Mouse (Mus musculus) midbrain, embryonic 15.5 days (tissue): ENCODE measurements at regions not wholly inside any gene's neighbourhood (a gene's known extent, or its start where the extent isn't known, plus 50 kb on each side); places are given as distances from the start of the nearest gene placed in this dataset.
A peak's percentile ranks its signal among the peaks of the same experiment; 100 is the strongest.

Source experiments
- ATAC-seq: fragments of 200-750 bp; cut with Nextera tagmentation; replicated peaks from 2 replicates; pipeline ENCODE4 v1.8.0; 2017; ENCODE audit warnings: moderate TSS enrichment
- H3K27ac ChIP-seq: fragments of 300-500 bp; sonication (generic); 2 replicates; pipeline ENCODE4 v1.5.1; 2015; ENCODE audit warnings: mild to moderate bottlenecking, inconsistent platforms
- H3K27me3 ChIP-seq: fragments of 300-500 bp; sonication (generic); replicated peaks from 2 replicates; pipeline ENCODE4 v1.6.1; 2015; ENCODE audit warnings: inconsistent platforms
- H3K36me3 ChIP-seq: fragments of 300-500 bp; sonication (generic); replicated peaks from 2 replicates; pipeline ENCODE4 v1.6.1; 2015; ENCODE audit warnings: inconsistent platforms
- H3K4me1 ChIP-seq: fragments of 300-500 bp; sonication (generic); 2 replicates; pipeline ENCODE4 v1.6.1; 2015; ENCODE audit warnings: inconsistent platforms
- H3K4me2 ChIP-seq: fragments of 300-500 bp; sonication (generic); 2 replicates; pipeline ENCODE4 v1.6.1; 2015; ENCODE audit warnings: inconsistent platforms, mild to moderate bottlenecking, moderate library complexity
- H3K4me3 ChIP-seq: fragments of 300-500 bp; sonication (generic); 2 replicates; pipeline ENCODE4 v1.5.1; 2015; ENCODE audit warnings: mild to moderate bottlenecking, inconsistent platforms
- H3K9ac ChIP-seq: fragments of 300-500 bp; sonication (generic); 2 replicates; pipeline ENCODE4 v1.6.1; 2015; ENCODE audit warnings: mild to moderate bottlenecking, inconsistent platforms
- H3K9me3 ChIP-seq: fragments of 300-500 bp; sonication (generic); 2 replicates; pipeline ENCODE4 v1.6.1; 2016; ENCODE audit warnings: inconsistent platforms
- WGBS: fragments of 180-500 bp; shearing (Covaris S2); methylation state at CpG from one replicate; pipeline ENCODE4 v1.1.7; 2015; ENCODE audit warnings: mixed read lengths; 5-methylcytosine and 5-hydroxymethylcytosine counted together

DNA sequence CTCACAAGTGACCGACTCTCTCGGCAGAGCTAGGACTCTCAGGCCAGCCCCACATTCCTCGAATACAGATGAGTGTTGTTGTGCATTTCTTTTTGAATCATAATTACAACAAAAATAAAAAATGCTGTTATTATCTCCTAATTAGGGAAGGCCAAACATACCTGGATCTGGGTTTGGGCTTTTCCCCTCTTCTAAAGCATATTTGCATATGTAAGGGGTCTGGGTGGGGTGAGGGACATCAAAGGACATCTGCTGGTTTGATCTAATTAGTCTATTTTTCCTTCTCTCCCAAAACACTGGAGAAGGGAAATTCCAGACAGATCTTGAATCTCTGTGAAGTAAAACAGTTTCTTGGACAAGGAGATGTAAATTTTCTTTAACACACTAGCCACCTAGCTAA is 85.3 kb downstream of the Tfap2a start:
- ATAC-seq = no peak

DNA sequence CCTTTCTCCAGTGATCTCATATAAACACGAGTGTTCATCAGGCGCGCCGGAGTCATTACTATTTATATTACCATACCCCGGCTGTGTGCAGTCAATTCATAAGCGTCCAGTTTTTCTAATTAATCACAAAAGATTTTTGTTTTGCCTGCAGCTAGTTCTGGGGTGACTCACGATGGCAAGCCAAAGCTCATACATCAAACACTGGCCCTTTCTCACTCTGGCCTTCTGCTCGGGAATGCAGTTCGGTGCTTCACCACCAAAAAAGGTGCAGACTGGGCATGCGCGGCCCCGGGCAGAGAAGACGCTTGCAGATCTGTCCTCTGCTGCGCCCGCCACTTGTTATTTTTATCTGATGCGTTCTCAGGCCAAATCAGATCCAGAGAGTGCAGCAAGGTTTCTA is 87.1 kb downstream of the Tfap2a start:
- no peak overlapping the region for H3K4me3 ChIP-seq
- no peaks in the 10 kb centered on the region for H3K9me3 ChIP-seq
- H3K27ac ChIP-seq = no peak overlapping the region
- H3K4me2 ChIP-seq = no peak overlapping the region
- H3K4me1 ChIP-seq = peaks cover 16% of the 10 kb centered on the region; the same call in 1 of the 2 replicates
- no peak overlapping the region for H3K9ac ChIP-seq
- peak; percentile 75 for ATAC-seq
- no peaks in the 10 kb centered on the region for H3K36me3 ChIP-seq
- H3K27me3 ChIP-seq = 0 out of 2 replicates have a peak, but pooled peaks cover 2% of the 10 kb centered on the region
- whole genome bisulfite sequencing = 45% methylated on average over 16 of the region's 16 CpGs

More for the DNA sequence above, 85.3 kb downstream of the Tfap2a start:
- no peak overlapping the region for H3K9ac ChIP-seq
- H3K4me2 ChIP-seq = no peak overlapping the region
- peaks cover 16% of the 10 kb centered on the region; the same call in 1 of the 2 replicates for H3K4me1 ChIP-seq
- no peaks in the 10 kb centered on the region for H3K36me3 ChIP-seq
- H3K27ac ChIP-seq = no peak overlapping the region
- no peak overlapping the region for H3K4me3 ChIP-seq
- WGBS = 71% methylated on average over 3 of the region's 3 CpGs
- H3K27me3 ChIP-seq = 0 out of 2 replicates have a peak, but pooled peaks cover 2% of the 10 kb centered on the region
- no peaks in the 10 kb centered on the region for H3K9me3 ChIP-seq

DNA sequence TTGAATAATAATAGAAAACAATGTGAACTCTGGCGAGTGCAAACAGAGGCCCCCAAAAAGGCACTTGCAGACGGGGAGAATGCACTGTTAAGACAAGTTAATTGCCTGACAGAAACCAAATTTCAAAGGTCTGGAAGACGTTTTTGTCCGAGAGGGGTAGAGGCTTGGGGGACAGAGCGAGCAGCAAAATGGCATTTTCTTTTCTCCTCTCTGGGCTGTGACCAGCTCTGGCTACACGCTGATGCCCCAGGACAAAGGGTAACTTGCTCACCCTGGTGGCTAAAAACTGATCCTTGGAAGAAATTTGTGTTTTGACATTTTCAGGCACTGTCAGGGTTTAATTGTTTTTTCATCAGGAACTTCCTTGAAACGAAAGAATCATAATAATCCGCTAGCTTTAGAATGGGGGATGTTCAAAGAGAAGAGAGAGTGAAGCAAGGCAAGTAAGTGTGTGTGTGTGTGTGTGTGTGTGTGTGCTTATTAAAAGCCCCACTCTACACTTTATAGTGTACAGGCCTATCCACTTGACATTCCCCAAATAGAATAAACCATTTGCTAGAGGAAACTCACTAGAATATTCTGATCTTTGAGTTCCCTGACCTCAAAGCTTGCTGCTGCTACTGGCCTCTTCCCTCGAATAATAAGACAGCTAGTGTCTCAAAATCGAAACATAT is 88.0 kb downstream of the Tfap2a start:
- WGBS = 18% methylated on average over 10 of the region's 10 CpGs

DNA sequence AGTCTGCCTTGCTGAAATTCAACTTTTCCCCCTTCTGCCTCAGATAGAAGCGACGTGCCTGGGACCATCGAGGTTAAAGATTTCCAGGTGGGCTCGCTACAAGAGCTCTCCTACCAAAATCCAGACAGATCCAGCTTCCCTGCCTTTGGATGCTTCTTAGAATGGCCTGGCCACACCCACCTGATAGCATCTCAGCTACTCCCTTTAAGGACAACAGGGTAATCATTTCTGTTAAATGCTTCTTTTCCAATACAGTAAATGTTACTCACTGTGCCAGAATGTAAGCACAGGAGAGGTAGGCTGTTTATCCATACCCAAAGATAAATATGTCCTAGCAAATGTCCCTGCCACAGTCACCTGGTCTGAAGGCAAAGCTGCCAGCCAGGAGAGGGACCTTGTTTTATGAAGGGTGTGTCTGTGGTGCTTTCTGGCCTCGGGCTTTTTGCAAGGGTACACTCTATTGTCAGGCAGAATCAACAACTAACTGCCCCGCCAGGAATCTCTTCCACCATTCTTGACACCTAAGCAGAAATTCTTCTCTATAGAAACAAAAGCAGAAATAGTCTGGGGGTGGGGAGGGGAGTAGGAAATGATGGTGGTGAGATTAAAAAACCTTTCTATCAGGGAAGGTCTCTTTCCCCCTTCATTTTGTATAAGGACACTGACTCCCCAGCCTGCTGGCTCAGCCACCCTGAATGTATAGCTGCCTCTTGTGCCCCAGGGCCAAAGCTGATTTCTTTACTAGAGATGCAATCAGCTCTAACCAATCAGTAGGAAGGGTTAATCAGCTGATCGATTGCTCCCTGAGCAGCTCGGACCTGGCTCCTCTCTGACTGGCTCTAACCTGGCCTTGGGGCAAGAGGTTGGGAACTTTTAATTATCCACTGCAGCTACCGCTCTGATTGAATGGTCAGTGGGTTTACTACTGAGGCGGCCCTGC is 88.8 kb downstream of the Tfap2a start:
- H3K27ac ChIP-seq = no peak overlapping the region
- 0 out of 2 replicates have a peak, but pooled peaks cover 2% of the 10 kb centered on the region for H3K27me3 ChIP-seq
- H3K9ac ChIP-seq = no peak overlapping the region
- H3K4me2 ChIP-seq = peak overlapping the region; percentile 20; the same call in 1 of the 2 replicates
- no peaks in the 10 kb centered on the region for H3K9me3 ChIP-seq
- peaks cover 16% of the 10 kb centered on the region; the same call in 1 of the 2 replicates for H3K4me1 ChIP-seq
- 36% methylated on average over 10 of the region's 10 CpGs for WGBS
- ATAC-seq = 0 out of 2 replicates have a peak, but pooled peaks have one; percentile 41
- no peak overlapping the region for H3K4me3 ChIP-seq
- H3K36me3 ChIP-seq = no peaks in the 10 kb centered on the region

More for the DNA sequence above, 88.0 kb downstream of the Tfap2a start:
- ATAC-seq = 0 out of 2 replicates have a peak, but pooled peaks have one; percentile 57
- Histone ChIP-seq H3K4me3 (no peak overlapping the region), H3K27ac (no peak overlapping the region), H3K9ac (no peak overlapping the region), H3K27me3 (0 out of 2 replicates have a peak, but pooled peaks cover 2% of the 10 kb centered on the region), H3K36me3 (no peaks in the 10 kb centered on the region), H3K9me3 (no peaks in the 10 kb centered on the region), H3K4me1 (peaks cover 16% of the 10 kb centered on the region; the same call in 1 of the 2 replicates), H3K4me2 (peak overlapping the region; percentile 20; the same call in 1 of the 2 replicates)

DNA sequence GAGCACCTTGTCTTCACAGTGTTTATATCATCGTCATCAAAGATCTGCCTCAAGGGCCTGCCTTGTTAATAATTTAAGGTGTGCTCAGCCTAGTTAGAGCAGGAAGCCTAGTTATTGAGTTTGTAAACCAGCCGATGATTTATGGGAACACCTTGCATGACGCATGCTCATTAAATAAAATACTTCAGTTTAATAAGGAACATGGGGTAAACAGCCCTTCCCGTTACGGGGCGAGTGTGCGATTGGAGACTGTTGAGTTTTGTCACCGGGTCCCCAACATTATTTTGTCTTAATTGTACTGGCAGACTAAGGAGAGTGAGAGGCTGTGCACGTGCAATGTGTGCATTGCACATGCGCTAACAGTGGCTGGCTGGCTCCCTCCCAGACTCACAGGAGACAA is 92.0 kb downstream of the Tfap2a start:
- Histone ChIP-seq H3K9ac (no peak overlapping the region), H3K27ac (no peak overlapping the region), H3K9me3 (no peaks in the 10 kb centered on the region), H3K4me3 (no peak overlapping the region), H3K27me3 (0 out of 2 replicates have a peak, but pooled peaks cover 2% of the 10 kb centered on the region), H3K4me2 (no peak overlapping the region), H3K4me1 (peaks cover 16% of the 10 kb centered on the region; the same call in 1 of the 2 replicates), H3K36me3 (no peaks in the 10 kb centered on the region)
- WGBS = 81% methylated on average over 10 of the region's 10 CpGs
- ATAC-seq = no peak

DNA sequence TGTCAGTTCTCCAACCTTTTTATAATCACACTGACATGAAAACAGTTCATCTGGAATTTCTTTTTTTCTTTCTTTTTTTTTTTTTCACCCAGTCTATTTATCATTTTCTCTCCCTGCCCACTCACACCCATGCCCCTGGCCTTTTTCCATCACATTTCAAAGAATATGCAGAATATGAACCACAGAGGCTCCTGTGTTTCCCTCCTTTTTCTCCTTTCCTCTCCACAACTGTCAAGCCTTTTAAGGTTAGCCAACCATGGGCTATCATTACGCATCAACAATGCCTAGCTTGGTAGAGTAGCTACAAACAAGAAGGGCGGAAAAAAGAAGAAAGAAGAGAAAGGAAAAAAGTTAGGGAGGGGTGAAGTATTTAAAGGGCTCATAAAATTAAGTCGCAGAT is 92.5 kb downstream of the Tfap2a start:
- Histone ChIP-seq H3K36me3 (no peaks in the 10 kb centered on the region), H3K4me1 (peaks cover 15% of the 10 kb centered on the region; the same call in 1 of the 2 replicates), H3K9me3 (no peaks in the 10 kb centered on the region), H3K4me3 (no peak overlapping the region), H3K27me3 (0 out of 2 replicates have a peak, but pooled peaks cover 2% of the 10 kb centered on the region), H3K9ac (no peak overlapping the region), H3K4me2 (no peak overlapping the region), H3K27ac (no peak overlapping the region)
- WGBS = 60% methylated on average over 3 of the region's 3 CpGs
- ATAC-seq = no peak

DNA sequence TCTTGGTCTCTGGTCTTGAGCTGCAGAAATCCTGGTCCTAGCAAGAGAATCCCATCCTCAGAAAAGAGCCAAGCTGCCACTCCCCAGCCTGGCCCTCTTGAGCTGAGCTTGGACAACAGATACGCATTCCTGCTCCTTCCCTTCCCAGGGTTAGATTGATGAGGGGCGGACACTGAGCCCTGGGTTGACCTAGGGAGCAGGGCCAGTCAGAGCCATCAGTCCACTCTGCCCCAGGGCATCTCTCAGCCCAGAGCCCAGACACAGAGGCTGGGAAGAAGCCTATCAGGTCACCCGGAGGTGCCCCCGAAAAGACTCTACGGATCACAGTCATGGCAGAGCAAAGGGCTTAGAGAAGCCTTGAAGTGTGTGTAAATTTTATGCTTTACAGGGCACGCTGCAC is 95.2 kb downstream of the Tfap2a start:
- 80% methylated on average over 6 of the region's 6 CpGs for WGBS
- Histone ChIP-seq H3K4me2 (no peak overlapping the region), H3K9me3 (no peaks in the 10 kb centered on the region), H3K36me3 (no peaks in the 10 kb centered on the region), H3K4me1 (no peaks in the 10 kb centered on the region), H3K27me3 (no peaks in the 10 kb centered on the region), H3K27ac (no peak overlapping the region), H3K9ac (no peak overlapping the region), H3K4me3 (no peak overlapping the region)
- ATAC-seq = no peak

GRCm38 (mm10) chr13:40637269-40637668 is 100.9 kb downstream of the Tfap2a start:
- Histone ChIP-seq H3K4me3 (no peak overlapping the region), H3K4me2 (no peak overlapping the region), H3K27me3 (no peaks in the 10 kb centered on the region), H3K9ac (no peak overlapping the region), H3K9me3 (no peaks in the 10 kb centered on the region), H3K27ac (no peak overlapping the region), H3K4me1 (no peaks in the 10 kb centered on the region), H3K36me3 (no peaks in the 10 kb centered on the region)
- 87% methylated on average over 6 of the region's 6 CpGs for WGBS
- no peak for ATAC-seq

- no peak for ATAC-seq
- no peak overlapping the region for H3K27ac ChIP-seq
- H3K9me3 ChIP-seq = no peaks in the 10 kb centered on the region
- 94% methylated on average over 20 of the region's 20 CpGs for WGBS
- no peak overlapping the region for H3K9ac ChIP-seq
- H3K4me1 ChIP-seq = no peaks in the 10 kb centered on the region
- no peak overlapping the region for H3K4me2 ChIP-seq
- no peaks in the 10 kb centered on the region for H3K27me3 ChIP-seq
- H3K36me3 ChIP-seq = no peaks in the 10 kb centered on the region
- H3K4me3 ChIP-seq = no peak overlapping the region
Observed at GRCm38 (mm10) chr13:40617881-40618280, 120.3 kb downstream of the Tfap2a start.

- ATAC-seq = no peak
- no peaks in the 10 kb centered on the region for H3K36me3 ChIP-seq
- no peak overlapping the region for H3K4me2 ChIP-seq
- peaks cover 12% of the 10 kb centered on the region; the same call in 1 of the 2 replicates for H3K4me1 ChIP-seq
- H3K9me3 ChIP-seq = no peaks in the 10 kb centered on the region
- H3K4me3 ChIP-seq = no peak overlapping the region
- no peaks in the 10 kb centered on the region for H3K27me3 ChIP-seq
- WGBS = 46% methylated on average over 4 of the region's 4 CpGs
- H3K27ac ChIP-seq = no peak overlapping the region
- H3K9ac ChIP-seq = no peak overlapping the region
Observed at GRCm38 (mm10) chr13:40608526-40608925, 129.7 kb downstream of the Tfap2a start.

DNA sequence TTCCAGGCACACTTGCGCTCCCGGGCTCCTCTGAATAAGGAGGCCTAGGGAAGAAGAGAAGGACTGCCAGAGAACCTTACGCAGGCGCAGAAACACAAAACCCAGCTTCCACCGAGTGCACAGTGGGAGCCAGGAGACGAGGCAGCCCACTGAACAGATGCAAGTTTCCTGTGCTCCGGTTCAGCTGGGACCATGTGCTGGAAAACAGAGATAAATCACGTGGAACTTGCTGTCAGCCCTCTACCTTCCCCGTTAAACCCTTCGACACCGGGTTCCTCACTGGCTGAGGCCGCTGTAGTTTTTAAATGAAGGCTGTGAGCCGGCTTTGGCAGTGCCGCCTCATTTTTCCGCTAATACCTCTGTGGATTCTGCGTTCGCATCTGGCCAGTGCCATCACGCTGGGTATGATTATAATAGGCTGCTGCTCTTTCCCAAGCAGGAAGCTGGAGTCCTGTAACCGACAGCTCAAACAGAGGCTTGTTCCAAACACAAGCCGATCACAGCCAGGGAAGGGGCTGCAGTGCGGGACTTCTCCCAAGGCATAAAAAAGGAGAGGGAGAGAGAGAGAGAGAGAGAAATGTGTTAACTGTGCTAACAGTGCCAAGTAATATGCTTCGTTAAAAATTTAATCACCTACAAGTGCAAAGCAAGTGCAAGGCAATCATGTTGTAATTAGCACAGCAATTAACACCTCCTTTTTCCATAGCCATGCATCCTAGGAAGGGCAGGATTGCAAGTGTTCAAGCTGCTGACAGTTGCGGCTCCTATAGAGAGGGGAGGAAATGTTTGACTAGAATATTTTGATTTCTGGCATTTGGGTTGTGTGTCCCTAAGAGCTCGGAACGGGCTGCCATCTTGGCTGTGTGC is 131.5 kb downstream of the Tfap2a start:
- peaks cover 12% of the 10 kb centered on the region; the same call in 1 of the 2 replicates for H3K4me1 ChIP-seq
- peak; percentile 93 for ATAC-seq
- 29% methylated on average over 25 of the region's 25 CpGs for WGBS
- H3K4me2 ChIP-seq = peak overlapping the region; percentile 55
- H3K27me3 ChIP-seq = no peaks in the 10 kb centered on the region
- H3K9me3 ChIP-seq = no peaks in the 10 kb centered on the region
- H3K9ac ChIP-seq = peak overlapping the region; percentile 30; the same call in 1 of the 2 replicates
- H3K36me3 ChIP-seq = no peaks in the 10 kb centered on the region
- peak overlapping the region; percentile 60 for H3K27ac ChIP-seq
- H3K4me3 ChIP-seq = peak overlapping the region; percentile 37
